Mouse (Mus musculus) thymus, postnatal 25 days (tissue): ENCODE data around the gene Elovl2.
"Not testable (repeated sequence)": the region's sequence is repeated elsewhere in the genome, so short reads cannot be mapped to it uniquely, and the experiment has no call there.

Source experiments
- DNase-seq: peaks from one replicate; pipeline ENCODE4 v3.0.0; 2022

Elovl2 gene

DNA sequence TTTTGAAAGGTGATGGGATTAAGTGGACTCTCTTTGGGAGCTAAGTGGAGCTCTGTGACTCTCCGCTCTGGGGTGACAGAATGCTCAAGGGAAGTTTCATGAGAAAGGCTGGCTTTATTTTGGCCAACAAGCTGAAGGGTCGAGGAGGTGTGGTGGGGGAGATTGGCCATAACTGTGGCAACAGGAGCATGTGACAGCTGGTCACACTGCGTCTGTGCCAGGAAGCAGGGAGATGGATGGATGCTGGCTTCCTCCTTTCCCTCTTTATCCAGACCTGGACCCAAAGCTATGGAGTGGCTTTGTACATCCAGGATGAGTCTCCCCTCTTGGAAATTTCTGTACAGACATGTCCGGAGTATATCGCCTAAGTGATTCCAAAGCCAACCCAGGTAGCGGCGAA is 13.0 kb upstream of the Elovl2 start:
- DNase-seq, result no peak

DNA sequence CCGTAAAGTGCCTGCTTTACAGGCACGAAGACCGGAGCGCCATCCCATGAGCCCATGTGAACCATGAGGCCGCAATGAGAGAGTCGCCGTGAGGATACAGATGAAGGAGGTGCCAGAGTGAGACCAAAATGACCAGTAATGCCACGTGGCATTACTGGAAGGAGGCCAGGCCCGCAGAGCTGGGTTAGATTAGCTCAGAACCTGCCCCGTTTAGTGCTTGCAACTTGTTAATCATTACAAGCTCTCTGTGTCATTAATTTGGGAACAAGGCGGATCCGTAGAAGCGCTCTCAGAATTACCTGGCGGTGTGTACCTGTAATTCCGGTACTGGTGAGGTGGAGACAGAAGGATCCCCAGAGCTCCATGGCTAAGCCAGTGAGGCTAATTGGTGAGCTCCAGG is 12.0 kb upstream of the Elovl2 start:
- no peak for DNase-seq

DNA sequence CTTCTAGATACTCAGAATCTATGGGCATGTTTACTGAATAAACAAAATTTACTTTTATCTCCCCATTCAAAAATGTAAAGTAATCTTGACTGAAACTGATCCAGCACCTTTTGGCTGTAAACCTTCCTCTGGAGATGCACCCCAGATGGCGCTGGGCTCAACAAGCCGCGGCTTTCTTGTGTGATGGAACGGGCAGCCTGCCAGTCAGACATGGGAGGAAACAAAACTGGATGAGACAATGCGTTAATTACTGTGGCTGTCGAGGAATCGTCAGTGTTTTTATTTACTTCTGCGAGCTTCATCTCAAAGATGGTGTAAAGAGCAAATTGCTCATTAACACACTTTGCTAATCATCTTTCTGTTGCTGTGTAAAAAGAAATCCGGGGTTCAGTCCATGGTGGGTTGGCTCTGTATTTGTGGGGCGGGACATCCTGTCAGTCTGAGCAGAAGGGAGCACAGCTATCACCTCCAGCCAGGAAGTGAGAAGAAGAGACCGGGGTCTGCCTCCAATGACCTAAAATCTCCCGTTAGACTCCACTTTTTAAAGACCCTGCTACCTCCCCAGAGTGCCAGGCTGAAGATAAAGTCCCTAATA is 11.3 kb upstream of the Elovl2 start:
- DNase-seq, result no peak

- DNase-seq, result no peak
Observed at GRCm38 (mm10) chr13:41230256-41230655, 10.1 kb upstream of the Elovl2 start.

GRCm38 (mm10) chr13:41228060-41228459 is 7.9 kb upstream of the Elovl2 start:
- no peak for DNase-seq

DNA sequence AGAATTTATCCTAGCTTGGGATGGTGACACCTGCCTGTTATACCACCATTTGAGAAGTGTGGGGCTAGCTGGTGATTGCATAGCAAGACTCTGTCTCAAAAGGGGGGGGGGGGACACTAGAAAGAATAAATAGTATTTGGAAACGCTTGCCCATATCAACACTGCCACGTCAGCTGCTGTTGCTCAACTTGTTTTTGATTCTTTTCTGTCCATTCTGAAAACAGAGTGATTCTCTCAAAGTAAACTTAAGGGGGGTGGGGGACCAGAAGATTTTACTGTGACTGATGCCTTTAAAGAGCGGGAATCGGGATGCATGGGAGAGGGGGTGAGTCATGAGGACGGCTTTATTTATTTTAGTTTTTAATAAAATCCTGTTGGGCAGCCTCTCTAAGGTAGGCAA is 6.3 kb upstream of the Elovl2 start:
- no peak for DNase-seq

DNA sequence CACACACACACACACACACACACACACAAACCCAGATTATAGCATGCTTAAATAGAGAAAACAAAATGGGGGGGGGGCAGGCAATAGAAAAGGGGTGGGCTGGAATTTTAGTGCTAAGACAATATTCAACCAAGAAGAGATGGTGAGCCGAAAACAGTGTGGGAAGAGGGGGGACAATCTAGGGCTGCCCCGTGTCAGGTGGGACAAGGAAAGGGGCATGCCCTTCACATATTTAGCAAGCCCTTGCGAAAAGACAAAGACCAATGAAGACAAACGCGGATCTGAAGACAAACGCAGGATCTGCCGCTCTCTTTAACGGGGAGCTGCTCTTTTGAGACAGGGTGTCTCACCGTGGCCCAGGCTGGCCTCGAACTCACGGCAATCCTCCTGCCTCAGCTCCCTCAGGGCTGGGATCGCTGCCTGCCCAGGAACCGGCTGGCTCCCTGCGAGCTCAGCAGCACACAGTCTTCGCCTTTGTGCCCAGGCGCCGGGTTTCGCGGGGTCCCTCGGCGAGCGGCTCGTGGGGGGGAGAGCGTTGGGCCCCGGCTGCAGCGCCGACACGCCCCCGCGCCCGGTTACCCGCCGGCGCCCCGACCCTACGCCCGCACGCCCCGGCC is 410 bp downstream of the Elovl2 start:
- DNase-seq, result no peak

- no peak for DNase-seq
Observed at GRCm38 (mm10) chr13:41219056-41219455, 1.1 kb downstream of the Elovl2 start.

DNA sequence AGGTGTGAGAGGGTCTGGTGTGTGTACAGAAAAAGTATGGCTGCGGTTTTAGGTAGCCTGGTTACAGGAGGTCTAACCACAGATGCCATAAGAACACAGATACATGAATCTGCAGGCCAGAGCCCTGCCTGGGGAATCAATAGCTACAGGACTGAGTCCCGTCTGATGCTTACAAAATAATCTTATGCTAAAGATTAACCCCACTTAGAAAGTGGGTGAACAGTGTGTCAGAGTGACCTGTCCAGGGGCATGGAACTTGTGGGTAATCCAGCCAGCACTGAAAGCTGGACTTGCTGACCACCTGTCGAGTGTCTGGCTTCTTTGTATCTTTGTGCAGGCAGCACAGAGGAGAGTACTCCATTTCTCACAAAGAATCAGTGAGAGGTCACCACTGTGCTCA is 4.0 kb downstream of the Elovl2 start:
- no peak for DNase-seq

DNA sequence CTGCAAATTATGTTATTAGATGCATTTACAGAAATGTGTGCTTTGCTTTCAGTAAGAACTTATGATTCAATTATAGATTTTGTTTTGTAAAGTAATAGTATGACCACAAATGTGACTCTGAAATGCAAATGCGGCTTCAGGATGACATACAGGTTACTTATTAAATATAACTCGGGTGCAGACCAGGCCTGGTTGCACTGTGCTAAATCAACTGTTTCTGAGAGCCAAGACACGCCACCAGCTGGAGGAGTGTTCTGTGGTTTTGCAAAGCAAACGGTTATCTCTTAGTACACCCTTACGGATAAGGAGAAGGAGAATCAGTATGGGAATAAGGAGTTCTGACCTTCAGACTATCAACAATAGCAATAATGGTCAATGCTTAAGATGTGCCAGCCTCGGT is 4.5 kb downstream of the Elovl2 start:
- no peak for DNase-seq

- no peak for DNase-seq
Observed at GRCm38 (mm10) chr13:41212558-41213322, 7.5 kb downstream of the Elovl2 start.

GRCm38 (mm10) chr13:41211276-41211675 is 8.9 kb downstream of the Elovl2 start:
- DNase-seq, result no peak

GRCm38 (mm10) chr13:41206241-41206640 is 14.0 kb downstream of the Elovl2 start:
- no peak for DNase-seq

DNA sequence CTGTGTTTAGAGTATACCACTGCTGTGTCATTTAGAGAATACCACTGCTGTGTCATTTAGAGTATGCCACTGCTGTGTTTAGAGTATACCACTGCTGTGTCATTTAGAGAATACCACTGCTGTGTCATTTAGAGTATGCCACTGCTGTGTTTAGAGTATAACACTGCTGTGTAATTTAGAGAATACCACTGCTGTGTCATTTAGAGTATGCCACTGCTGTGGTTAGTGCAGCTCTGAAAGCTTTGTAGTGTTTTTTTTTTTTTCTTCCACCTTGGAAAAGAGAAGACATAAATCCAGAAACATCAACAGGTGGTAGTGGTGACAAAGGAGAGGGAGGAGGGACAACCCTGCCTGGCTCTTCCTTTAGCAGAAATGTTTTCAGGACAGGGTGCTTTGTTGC is 14.6 kb downstream of the Elovl2 start:
- not testable (repeated sequence) for DNase-seq

DNA sequence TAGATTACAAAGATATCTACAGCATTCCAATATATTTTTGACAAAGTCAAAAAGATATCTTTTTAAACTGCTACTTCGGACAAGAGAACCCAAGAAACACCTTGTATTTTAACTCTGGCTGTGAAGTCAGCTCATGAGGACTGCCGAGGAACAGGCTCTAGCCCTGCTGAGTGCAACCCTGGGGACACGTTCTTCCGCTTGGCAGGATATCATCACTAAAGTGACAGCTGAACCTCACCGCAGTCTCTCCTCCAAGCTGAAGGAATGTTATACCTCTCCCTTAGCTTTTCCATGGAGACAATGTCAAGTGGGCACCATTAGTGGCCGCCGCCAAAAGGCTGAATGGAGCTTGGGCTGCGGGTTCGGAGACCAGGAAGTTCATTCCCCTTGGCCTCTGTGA is 16.5 kb downstream of the Elovl2 start:
- DNase-seq, result no peak

DNA sequence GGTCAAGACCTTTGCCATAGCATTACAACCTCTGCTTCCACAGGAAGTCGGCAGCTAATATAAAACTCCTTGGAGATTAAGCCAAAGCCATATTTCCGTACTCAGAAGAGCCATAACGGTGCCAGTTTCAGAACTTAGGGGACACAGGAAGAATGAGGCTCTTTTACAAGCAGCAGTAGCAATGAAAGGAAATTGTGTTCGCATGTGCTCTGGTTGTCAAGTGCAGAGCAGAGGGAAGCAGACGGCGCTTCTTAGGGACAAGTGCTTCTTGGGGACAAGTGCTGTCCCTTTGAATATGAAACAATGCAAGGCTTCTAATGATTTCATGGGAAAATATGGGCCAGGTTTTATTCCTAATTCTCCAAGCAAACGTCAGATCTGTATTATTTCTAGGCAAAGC is 16.9 kb downstream of the Elovl2 start:
- no peak for DNase-seq

GRCm38 (mm10) chr13:41200861-41201260 is 19.3 kb downstream of the Elovl2 start:
- no peak for DNase-seq

DNA sequence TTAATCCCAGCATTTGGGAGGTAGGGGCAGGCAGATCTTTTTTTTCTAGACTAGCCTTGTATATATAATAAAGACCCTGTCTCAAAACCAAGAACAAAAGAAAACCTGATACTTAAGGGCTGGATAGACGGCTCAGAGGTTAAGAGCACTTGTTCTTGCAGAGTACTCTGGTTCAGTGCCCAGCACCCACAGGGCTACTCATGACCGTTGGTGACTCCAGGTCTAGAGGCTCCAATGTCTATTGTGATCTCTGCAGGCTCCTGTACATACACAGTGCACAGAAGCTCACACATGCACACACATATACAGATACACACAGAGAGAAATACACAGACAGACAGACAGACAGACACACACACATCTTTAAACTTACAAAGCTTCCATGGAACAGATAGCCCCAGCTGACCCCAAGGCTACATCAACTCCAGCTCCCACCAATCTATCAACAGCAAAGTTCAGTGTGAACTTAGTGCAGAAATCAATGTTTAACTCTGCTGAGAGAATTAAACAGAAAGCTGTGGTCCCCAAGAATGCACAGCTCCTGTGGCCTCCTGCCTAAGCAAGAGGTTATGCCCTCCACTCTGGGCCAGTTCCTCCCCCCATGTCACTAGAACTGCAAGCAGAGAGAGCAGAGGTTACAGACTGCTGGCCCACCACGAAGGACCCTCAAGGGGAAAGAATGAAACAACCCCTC is 24.4 kb downstream of the Elovl2 start:
- no peak for DNase-seq

- DNase-seq, result no peak
Observed at GRCm38 (mm10) chr13:41187886-41188285, 32.3 kb downstream of the Elovl2 start.

DNA sequence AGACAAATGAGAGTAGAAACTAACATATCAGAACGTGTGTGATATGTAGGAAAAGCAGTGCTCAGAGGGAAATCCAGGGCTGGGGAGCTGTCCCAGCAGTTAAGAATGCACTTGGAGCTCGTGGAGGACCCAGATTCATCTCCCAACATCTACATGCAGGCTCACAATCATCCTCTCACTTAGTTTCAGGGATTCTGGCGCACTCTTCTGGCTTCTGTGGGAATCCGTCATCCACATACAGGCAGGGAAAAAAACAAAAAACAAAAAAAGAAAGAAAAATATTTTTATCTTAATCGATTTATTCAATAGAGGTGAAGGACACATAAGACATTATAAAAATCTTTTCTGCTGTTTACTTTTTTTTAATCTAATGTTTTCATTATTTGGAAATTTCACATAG is 61.8 kb downstream of the Elovl2 start:
- no peak for DNase-seq

DNA sequence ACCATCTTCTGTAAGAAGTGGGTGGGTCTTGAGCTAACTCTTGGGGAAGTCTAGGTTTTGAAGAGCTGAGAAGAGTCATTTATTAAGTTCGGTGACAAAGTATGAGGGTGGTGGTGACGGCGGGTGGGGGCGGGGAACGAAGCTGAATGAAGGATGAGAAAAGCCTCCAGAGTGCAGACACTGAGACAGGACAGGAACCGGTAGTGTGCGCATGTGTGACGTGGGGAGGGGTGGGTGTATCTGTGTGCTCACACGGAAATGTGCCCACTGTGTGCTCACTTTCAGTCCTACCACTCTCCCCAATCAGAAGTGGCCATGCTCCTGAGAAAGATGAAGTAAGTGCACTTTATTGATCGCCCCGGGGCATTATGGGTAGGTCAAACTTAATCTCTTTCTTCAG is 67.1 kb downstream of the Elovl2 start:
- DNase-seq, result no peak

DNA sequence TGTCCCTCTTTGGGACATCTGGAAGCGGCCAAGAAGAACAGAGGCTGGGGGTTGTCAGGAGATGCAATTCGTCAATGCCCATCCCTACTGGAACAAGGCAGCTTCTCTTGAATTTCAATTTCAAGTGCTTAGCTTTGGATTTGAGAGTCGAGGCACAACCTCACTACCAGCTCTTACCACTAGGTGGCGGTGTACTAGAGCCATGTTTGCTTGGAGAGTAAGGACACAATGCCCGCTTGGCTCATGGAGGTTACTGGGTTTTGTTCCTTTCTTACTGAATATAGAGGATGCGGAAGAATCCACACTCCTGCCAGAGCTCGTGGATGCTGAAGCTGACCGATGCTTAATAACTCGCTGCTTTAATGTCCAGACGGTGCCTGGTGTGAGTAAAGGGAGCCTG is 73.9 kb downstream of the Elovl2 start:
- peak; percentile 48 for DNase-seq

DNA sequence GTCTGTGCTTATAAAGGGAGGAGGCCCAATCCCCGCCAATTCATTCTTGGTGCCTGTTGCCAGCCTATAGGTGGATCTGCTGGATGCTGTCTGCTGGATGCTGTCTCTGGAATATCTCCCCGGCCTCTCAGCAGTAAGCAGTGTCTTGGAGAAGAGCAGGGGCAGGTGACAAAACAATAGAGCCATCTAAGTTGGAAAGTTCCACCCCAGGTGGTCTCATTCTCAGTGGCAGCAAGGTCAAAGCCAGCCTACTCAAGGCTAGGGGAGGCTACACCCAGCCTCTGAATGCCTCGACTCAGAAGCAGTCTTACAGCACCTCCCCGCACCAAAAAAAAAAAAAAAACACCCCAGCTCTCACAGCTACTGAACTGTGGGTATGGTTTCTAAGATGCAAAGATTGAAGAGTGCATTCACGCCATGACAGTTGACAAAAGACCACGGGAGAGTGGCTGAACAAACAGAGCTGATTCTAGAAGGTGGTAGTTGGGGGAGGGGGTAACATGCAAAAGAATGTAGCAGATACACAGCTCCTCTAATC is 74.7 kb downstream of the Elovl2 start:
- DNase-seq, result no peak

DNA sequence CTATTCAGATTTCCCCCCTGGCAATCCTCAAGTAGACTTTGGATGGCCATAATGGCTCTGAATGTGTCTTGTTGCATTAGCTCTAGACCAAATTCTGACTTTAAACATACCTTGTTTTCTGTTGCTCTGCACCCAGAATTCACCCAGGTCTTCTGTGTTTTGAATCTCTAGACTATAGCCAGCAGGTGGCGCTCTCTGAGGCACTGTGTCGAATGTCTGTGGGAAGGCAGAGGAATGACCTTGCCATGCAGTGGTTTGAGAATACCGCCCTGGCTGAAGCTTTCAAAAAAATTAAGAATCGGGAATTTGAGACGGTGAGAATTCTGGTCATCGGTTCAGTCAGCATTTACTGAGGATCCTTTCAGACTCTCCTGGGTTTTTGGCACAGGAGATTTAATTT is 85.3 kb downstream of the Elovl2 start:
- peak; percentile 40 for DNase-seq
